Mouse (Mus musculus): Measurements from ENCODE around the gene Gm20696. TPM values are rescaled to one million over a fixed set of nuclear protein-coding genes. Genes with fewer than 3 reads are reported as not detected.

The Gm20696 gene
- polyA plus RNA-seq, 1 experiment = 2.8 TPM

DNA sequence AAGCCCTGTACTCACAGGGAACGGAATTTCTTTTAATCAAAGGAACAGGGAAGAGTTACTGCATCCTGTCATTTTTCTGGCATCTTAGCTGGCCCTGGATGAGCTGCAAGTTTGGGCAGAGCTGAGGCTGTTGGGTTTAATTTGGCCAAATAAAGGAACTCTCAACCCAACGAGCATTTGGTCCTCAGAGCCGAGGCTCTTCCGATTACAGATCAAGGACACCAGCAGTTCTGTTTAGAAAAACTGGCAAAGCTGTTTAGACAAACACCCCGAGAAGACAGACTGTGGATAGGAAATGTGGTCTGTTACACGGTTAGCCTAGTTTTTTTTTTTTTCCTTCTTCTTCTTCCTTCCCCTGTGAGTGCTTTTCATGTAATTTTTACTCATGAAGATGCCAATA lies 302.1 kb downstream of the Gm20696 start:
- no peak overlapping the region for H3K4me3 ChIP-seq (replicated peaks; ENCODE audit: insufficient read depth, low read depth, low read length)
- no peaks in the 10 kb centered on the region for H3K27me3 ChIP-seq (ENCODE audit: control insufficient read depth, insufficient read depth, low read length)
- 11% methylated on average over 6 of the region's 6 CpGs for WGBS
- no peak for TF ChIP-seq CTCF (IDR thresholded peaks at IDR 0.05; ENCODE audit: borderline replicate concordance, insufficient read depth, low read depth, low read length)
- no peak for TF ChIP-seq POLR2A (IDR thresholded peaks at IDR 0.05; ENCODE audit: borderline replicate concordance, insufficient read depth, low read length)
- no peaks in the 10 kb centered on the region; the same call in 1 of the 2 replicates for H3K4me1 ChIP-seq (ENCODE audit: control insufficient read depth, insufficient read depth, low read length)
- DNase-seq = no peak
- no peak overlapping the region for H3K27ac ChIP-seq (ENCODE audit: insufficient read depth, low read length)

DNA sequence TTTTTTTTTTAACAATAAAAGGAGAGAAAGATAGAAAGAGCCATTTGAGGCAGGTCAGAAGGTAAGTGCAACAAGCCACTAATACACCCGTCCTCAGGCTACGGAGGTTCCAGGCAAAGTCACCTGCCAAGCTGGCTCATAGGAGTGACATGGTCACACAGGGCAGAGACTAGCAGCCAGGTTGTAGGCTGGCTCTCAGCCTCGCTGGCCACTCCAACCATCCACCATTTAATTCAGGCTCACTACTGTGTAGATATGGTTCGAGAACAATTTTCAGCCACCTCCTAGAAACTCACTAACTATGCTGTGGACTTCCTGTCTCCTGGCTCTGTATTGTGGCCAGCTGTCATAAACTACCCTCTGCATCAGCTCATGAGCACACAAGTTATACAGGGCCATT lies 306.0 kb downstream of the Gm20696 start:
- 35% methylated on average over 4 of the region's 4 CpGs for WGBS
- no peak overlapping the region for H3K4me3 ChIP-seq (replicated peaks; ENCODE audit: insufficient read depth, low read depth, low read length)

DNA sequence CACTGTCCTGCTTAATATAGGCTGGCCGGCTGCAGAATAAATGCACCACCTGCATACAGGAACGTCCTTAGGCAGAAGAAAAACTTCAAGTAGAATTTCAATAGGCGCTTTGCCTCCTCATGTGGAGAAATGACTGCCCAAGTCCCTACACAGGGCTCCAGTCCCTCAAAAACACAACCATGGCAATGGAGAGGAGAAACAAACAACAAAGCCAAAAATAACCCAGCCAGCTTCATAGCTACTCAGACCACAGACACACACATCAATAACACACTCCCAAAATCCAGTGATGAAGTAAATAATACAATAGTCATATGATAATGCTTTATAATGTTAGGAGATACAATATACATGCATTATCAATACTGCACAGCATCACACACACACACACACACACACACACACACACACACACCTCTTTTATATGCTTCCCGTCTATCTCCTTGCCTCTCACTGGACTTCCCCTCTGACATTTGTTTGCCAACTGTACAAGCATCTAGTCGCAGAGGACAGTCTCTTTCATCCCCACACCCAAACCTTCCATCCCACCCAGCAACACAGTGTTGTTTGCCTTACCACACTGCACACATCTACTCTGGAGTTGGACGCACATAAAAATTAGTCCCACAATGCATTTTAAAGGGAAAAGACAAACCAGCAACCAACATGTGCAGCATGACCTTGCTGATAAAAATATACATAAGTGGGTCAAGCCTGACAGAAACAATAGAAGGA lies 306.7 kb downstream of the Gm20696 start:
- WGBS = 84% methylated on average over 6 of the region's 6 CpGs
- Histone ChIP-seq H3K27me3 (ENCODE audit: control insufficient read depth, insufficient read depth, low read length) (no peaks in the 10 kb centered on the region), H3K4me3 (replicated peaks; ENCODE audit: insufficient read depth, low read depth, low read length) (no peak overlapping the region), H3K4me1 (ENCODE audit: control insufficient read depth, insufficient read depth, low read length) (no peaks in the 10 kb centered on the region), H3K27ac (ENCODE audit: insufficient read depth, low read length) (no peak overlapping the region)
- DNase-seq = no peak
- TF ChIP-seq POLR2A (IDR thresholded peaks at IDR 0.05; ENCODE audit: borderline replicate concordance, insufficient read depth, low read length) (no peak), CTCF (IDR thresholded peaks at IDR 0.05; ENCODE audit: borderline replicate concordance, insufficient read depth, low read depth, low read length) (no peak)

More for the DNA sequence above, 306.0 kb downstream of the Gm20696 start:
- H3K27me3 ChIP-seq (ENCODE audit: control insufficient read depth, insufficient read depth, low read length) = no peaks in the 10 kb centered on the region
- no peaks in the 10 kb centered on the region for H3K4me1 ChIP-seq (ENCODE audit: control insufficient read depth, insufficient read depth, low read length)
- no peak overlapping the region for H3K27ac ChIP-seq (ENCODE audit: insufficient read depth, low read length)
- no peak for TF ChIP-seq CTCF (IDR thresholded peaks at IDR 0.05; ENCODE audit: borderline replicate concordance, insufficient read depth, low read depth, low read length)
- TF ChIP-seq POLR2A (IDR thresholded peaks at IDR 0.05; ENCODE audit: borderline replicate concordance, insufficient read depth, low read length) = no peak
- no peak for DNase-seq

DNA sequence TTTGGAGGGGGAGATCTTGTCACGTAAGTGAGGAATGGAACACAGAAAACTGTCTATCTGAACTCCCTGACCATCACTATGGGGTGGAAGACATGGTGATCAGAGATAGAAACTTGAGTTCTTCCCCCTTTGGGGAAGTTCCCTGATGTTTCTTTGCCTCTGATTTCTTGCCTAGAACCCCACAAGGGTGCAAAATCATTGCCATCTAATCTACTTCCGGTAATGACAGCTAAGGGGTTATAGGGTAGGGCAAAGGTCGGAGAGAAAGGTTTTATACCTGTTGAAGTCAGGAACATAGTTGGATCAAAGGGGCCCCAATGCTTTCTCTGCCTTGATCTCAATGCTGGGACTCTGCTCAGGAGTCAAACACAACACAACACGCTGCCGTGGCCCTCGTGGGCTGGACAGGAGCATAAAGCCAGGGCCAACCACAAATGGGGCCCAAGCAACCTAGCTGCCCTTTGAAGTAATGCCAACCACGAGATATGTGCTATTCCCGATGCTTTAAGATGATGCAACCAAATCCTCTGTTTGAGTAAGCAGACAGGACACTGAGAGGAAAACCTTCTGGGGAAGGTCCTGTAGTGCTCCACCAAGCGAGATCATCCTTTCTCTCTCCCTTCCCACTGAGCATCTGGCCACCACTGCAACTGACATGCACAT lies 307.4 kb downstream of the Gm20696 start:
- Histone ChIP-seq H3K4me3 (replicated peaks; ENCODE audit: insufficient read depth, low read depth, low read length) (no peak overlapping the region), H3K4me1 (ENCODE audit: control insufficient read depth, insufficient read depth, low read length) (no peaks in the 10 kb centered on the region), H3K27ac (ENCODE audit: insufficient read depth, low read length) (no peak overlapping the region), H3K27me3 (ENCODE audit: control insufficient read depth, insufficient read depth, low read length) (no peaks in the 10 kb centered on the region)
- WGBS = 92% methylated on average over 9 of the region's 9 CpGs
- DNase-seq = no peak
- TF ChIP-seq CTCF (IDR thresholded peaks at IDR 0.05; ENCODE audit: borderline replicate concordance, insufficient read depth, low read depth, low read length) (no peak), POLR2A (IDR thresholded peaks at IDR 0.05; ENCODE audit: borderline replicate concordance, insufficient read depth, low read length) (no peak)

DNA sequence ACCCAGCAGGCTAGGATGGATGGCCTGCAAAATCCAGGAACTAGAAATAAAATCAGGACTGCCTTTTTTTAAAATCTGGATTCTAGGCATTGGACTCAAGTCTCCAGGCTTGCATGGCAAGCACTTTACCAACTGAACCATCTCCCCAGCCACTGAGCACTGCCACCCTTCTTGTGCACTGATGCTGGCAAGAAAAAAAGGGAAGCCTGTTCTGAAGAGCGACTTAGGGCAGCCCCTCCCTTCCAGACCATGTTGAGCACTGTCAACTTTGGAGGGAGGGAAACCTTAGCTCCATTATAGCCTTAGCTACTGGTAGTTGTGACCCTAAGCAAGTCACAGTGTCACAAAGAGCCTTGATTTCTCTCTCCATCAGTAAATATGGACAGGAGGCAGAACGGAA lies 308.7 kb downstream of the Gm20696 start:
- H3K27ac ChIP-seq (ENCODE audit: insufficient read depth, low read length) = no peak overlapping the region
- no peaks in the 10 kb centered on the region for H3K27me3 ChIP-seq (ENCODE audit: control insufficient read depth, insufficient read depth, low read length)
- no peak for DNase-seq
- TF ChIP-seq CTCF (IDR thresholded peaks at IDR 0.05; ENCODE audit: borderline replicate concordance, insufficient read depth, low read depth, low read length) = no peak
- TF ChIP-seq POLR2A (IDR thresholded peaks at IDR 0.05; ENCODE audit: borderline replicate concordance, insufficient read depth, low read length) = no peak
- H3K4me1 ChIP-seq (ENCODE audit: control insufficient read depth, insufficient read depth, low read length) = no peaks in the 10 kb centered on the region
- 86% methylated on average over 2 of the region's 2 CpGs for WGBS
- no peak overlapping the region for H3K4me3 ChIP-seq (replicated peaks; ENCODE audit: insufficient read depth, low read depth, low read length)

DNA sequence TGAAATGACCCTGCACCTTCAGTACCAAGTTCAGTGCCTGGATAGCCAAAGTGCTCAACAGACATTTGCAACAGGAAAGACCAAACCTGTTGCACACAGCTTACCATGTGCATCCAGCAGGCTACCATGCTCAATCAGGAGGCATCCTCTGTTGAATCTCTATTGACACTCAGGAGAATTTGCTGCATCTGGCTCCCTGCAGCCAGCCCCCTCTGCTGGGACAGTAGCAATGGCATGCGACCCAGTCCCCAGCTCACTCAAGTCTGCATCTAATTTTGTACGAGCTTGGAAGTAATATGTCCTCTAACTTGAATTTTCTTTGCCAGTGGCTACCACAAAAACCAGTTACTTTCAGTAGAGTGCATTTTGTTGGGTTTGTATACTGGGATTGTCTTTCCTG lies 312.3 kb downstream of the Gm20696 start:
- no peak for DNase-seq

DNA sequence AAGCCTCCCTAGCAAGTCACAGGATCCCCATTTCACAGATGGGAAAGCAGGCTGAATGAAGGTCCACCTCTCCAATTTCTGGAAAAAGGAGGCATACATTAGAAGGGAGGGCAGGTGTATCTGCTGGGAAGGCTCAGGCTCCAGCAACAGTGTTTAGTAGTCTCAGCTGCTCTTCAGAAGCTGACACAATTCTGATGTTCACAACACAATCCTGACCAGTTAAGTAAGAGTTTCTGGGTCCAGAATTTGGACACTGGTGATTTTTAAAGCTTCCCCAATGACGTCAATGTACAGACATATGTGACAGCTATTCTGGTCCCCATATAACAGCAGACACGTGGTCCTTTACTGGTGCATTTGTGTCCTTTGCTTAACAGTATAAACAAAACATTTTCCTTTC lies 313.2 kb downstream of the Gm20696 start:
- Histone ChIP-seq H3K4me1 (ENCODE audit: control insufficient read depth, insufficient read depth, low read length) (no peaks in the 10 kb centered on the region), H3K27ac (ENCODE audit: insufficient read depth, low read length) (no peak overlapping the region), H3K4me3 (replicated peaks; ENCODE audit: insufficient read depth, low read depth, low read length) (no peak overlapping the region), H3K27me3 (ENCODE audit: control insufficient read depth, insufficient read depth, low read length) (no peaks in the 10 kb centered on the region)
- WGBS = 92% methylated on average over 2 of the region's 2 CpGs
- TF ChIP-seq POLR2A (IDR thresholded peaks at IDR 0.05; ENCODE audit: borderline replicate concordance, insufficient read depth, low read length) = no peak
- no peak for TF ChIP-seq CTCF (IDR thresholded peaks at IDR 0.05; ENCODE audit: borderline replicate concordance, insufficient read depth, low read depth, low read length)
- no peak for DNase-seq

More for the DNA sequence above, 312.3 kb downstream of the Gm20696 start:
- Histone ChIP-seq H3K27ac (ENCODE audit: insufficient read depth, low read length) (no peak overlapping the region), H3K4me1 (ENCODE audit: control insufficient read depth, insufficient read depth, low read length) (no peaks in the 10 kb centered on the region), H3K4me3 (replicated peaks; ENCODE audit: insufficient read depth, low read depth, low read length) (no peak overlapping the region), H3K27me3 (ENCODE audit: control insufficient read depth, insufficient read depth, low read length) (no peaks in the 10 kb centered on the region)
- no peak for TF ChIP-seq POLR2A (IDR thresholded peaks at IDR 0.05; ENCODE audit: borderline replicate concordance, insufficient read depth, low read length)
- TF ChIP-seq CTCF (IDR thresholded peaks at IDR 0.05; ENCODE audit: borderline replicate concordance, insufficient read depth, low read depth, low read length) = no peak
- WGBS = 73% methylated on average over 2 of the region's 2 CpGs

DNA sequence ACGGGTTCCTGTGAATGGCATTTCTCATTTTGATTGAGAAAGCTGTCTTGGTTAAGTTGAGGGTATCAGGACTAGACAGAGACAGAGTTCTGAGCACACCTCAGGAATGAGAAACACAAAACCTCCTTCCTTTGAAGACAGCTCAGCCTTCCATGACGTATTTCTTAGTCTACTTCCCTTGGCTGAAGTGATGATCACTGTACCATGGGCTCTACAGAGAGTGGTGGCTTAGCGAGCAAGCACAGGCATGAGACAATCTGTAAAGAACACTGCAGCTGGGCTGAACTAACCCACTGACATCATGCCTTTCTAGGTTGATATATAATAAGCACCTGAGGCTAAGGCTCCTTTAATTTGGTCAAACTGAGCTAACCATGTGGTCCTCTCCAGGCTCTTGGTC lies 316.0 kb downstream of the Gm20696 start:
- Histone ChIP-seq H3K4me3 (replicated peaks; ENCODE audit: insufficient read depth, low read depth, low read length) (no peak overlapping the region), H3K4me1 (ENCODE audit: control insufficient read depth, insufficient read depth, low read length) (no peaks in the 10 kb centered on the region), H3K27ac (ENCODE audit: insufficient read depth, low read length) (no peak overlapping the region), H3K27me3 (ENCODE audit: control insufficient read depth, insufficient read depth, low read length) (no peaks in the 10 kb centered on the region)
- no peak for DNase-seq
- TF ChIP-seq CTCF (IDR thresholded peaks at IDR 0.05; ENCODE audit: borderline replicate concordance, insufficient read depth, low read depth, low read length) (no peak), POLR2A (IDR thresholded peaks at IDR 0.05; ENCODE audit: borderline replicate concordance, insufficient read depth, low read length) (no peak)
- 95% methylated on average over 3 of the region's 3 CpGs for WGBS

Data from cerebellum, adult 2 months (tissue).